In genomic region chr12:8676341-8676740, GRCm38 (mm10) we compare ENCODE assay signal across 10 mouse cellular contexts. TPM values are rescaled to one million over a fixed set of nuclear protein-coding genes. Genes with fewer than 3 reads are reported as not detected.
DNase-seq lines count a peak whose midpoint lies in the region; ATAC-seq lines count a peak whose summit lies in the region.
"Had no signal": no experiment of that assay in that cellular context is flagged by ENCODE, and none has a peak within 500 bp of the region (broad histone marks: within the 10 kb centered on the region; RNA-seq: fewer than 3 reads in every experiment).

No protein-coding gene starts in this region.

- H3K36me3 ChIP-seq in heart, embryonic 12.5 days = peaks cover 8% of the 10 kb centered on the region
- H3K36me3 ChIP-seq in hindbrain, embryonic 16.5 days (ENCODE audit: control insufficient read depth, insufficient read depth, low read length) = no peaks in the 10 kb centered on the region
- no peaks in the 10 kb centered on the region for H3K36me3 ChIP-seq in midbrain, embryonic 12.5 days

- H3K4me1 ChIP-seq in heart, embryonic 12.5 days (replicated peaks) = peaks cover 21% of the 10 kb centered on the region
- peaks cover 16% of the 10 kb centered on the region for H3K4me1 ChIP-seq in hindbrain, embryonic 16.5 days (ENCODE audit: control insufficient read depth, insufficient read depth, low read depth, low read length)
- peaks cover 26% of the 10 kb centered on the region for H3K4me1 ChIP-seq in midbrain, embryonic 12.5 days

- no peak overlapping the region for H3K27ac ChIP-seq in heart, embryonic 12.5 days (ENCODE audit: poor library complexity, severe bottlenecking)
- no peak overlapping the region for H3K27ac ChIP-seq in hindbrain, embryonic 16.5 days (ENCODE audit: low read depth, low read length)
- H3K27ac ChIP-seq in midbrain, embryonic 12.5 days (replicated peaks) = no peak overlapping the region
- H3K27ac ChIP-seq: left cerebral cortex, adult 2 months had no signal

- no peaks in the 10 kb centered on the region for H3K27me3 ChIP-seq in heart, embryonic 12.5 days (replicated peaks)
- H3K27me3 ChIP-seq in hindbrain, embryonic 16.5 days (replicated peaks; ENCODE audit: control insufficient read depth, insufficient read depth, low read length) = no peaks in the 10 kb centered on the region
- H3K27me3 ChIP-seq in midbrain, embryonic 12.5 days = no peaks in the 10 kb centered on the region

- no peak for DNase-seq in heart, postnatal 25 days (ENCODE audit: low spot score)
- peak; percentile 14 for DNase-seq in NIH3T3 (ENCODE audit: low read depth)
- no peak for DNase-seq in left cerebral cortex, postnatal 10 days (ENCODE audit: extremely low spot score in 1 of 2, low spot score in 2 of 2)
- no peak for DNase-seq in layer of hippocampus, postnatal 36 days
- DNase-seq in right cerebral cortex, adult 18-20 months = no peak
- DNase-seq: B cell, adult 2 months had no signal

- no peaks in the 10 kb centered on the region for H3K9me3 ChIP-seq in heart, embryonic 12.5 days (replicated peaks)
- no peaks in the 10 kb centered on the region for H3K9me3 ChIP-seq in hindbrain, embryonic 16.5 days (ENCODE audit: control insufficient read depth, low read length)
- H3K9me3 ChIP-seq in midbrain, embryonic 12.5 days = no peaks in the 10 kb centered on the region

- 76% methylated on average over 6 of the region's 6 CpGs for WGBS in heart, embryonic 12.5 days
- 58% methylated on average over 6 of the region's 6 CpGs for WGBS in hindbrain, embryonic 16.5 days
- WGBS in midbrain, embryonic 12.5 days = 77% methylated on average over 6 of the region's 6 CpGs

- H3K4me2 ChIP-seq in heart, embryonic 12.5 days = peak overlapping the region; percentile 62
- peak overlapping the region; percentile 44 for H3K4me2 ChIP-seq in hindbrain, embryonic 16.5 days (ENCODE audit: low read length)
- H3K4me2 ChIP-seq in midbrain, embryonic 12.5 days (replicated peaks) = peak overlapping the region; percentile 77

- H3K9ac ChIP-seq in heart, embryonic 12.5 days = no peak overlapping the region
- H3K9ac ChIP-seq in hindbrain, embryonic 16.5 days (ENCODE audit: low read depth, low read length) = no peak overlapping the region
- H3K9ac ChIP-seq in midbrain, embryonic 12.5 days (replicated peaks) = peak overlapping the region; percentile 41; the same call in 1 of the 2 replicates

- intact Hi-C loops in heart, postnatal 25 days (cut with DNase I) = no loop called here
- intact Hi-C loops in left cerebral cortex, postnatal 10 days (cut with DNase I) = no loop called here

- no peak for ATAC-seq in heart, embryonic 12.5 days (ENCODE audit: insufficient number of reproducible peaks, low FRiP score)
- ATAC-seq in hindbrain, embryonic 16.5 days = no peak
- ATAC-seq in midbrain, embryonic 12.5 days (ENCODE audit: low FRiP score, low read depth) = no peak

- peak overlapping the region; percentile 33 for H3K4me3 ChIP-seq in heart, embryonic 12.5 days
- H3K4me3 ChIP-seq in hindbrain, embryonic 16.5 days (ENCODE audit: low read length) = no peak overlapping the region
- H3K4me3 ChIP-seq in midbrain, embryonic 12.5 days = peak overlapping the region; percentile 30

RNA-seq across cellular contexts. Expression of gene Pum2, which starts 2.4 kb away (rescaled TPM):
- polyA plus RNA-seq in heart, embryonic 12.5 days (2016; fragmentation: Nextera tagmentation; extraction: Ambion mirVana) = 35.8 and 37.3 TPM in 2 replicates
- 100 to 1,000 TPM; 129 to 131 TPM for total RNA-seq in heart, postnatal 25 days (2021)
- polyA plus RNA-seq in hindbrain, embryonic 16.5 days (2015; fragmentation: Nextera tagmentation; extraction: Ambion mirVana) = 41.3 and 45.8 TPM in 2 replicates
- 73.3 and 75.6 TPM in 2 replicates for polyA plus RNA-seq in midbrain, embryonic 12.5 days (2016; fragmentation: Nextera tagmentation; extraction: Ambion mirVana)
- 100 to 1,000 TPM; 149 to 193 TPM for total RNA-seq in left cerebral cortex, postnatal 10 days (2021)
- 100 to 1,000 TPM; 194 to 203 TPM for total RNA-seq in layer of hippocampus, postnatal 36 days (2021)
